Mouse (Mus musculus): ENCODE data around the gene Dock9.
"Not testable (repeated sequence)": the region's sequence is repeated elsewhere in the genome, so short reads cannot be mapped to it uniquely, and the experiment has no call there.

Dock9 gene

DNA sequence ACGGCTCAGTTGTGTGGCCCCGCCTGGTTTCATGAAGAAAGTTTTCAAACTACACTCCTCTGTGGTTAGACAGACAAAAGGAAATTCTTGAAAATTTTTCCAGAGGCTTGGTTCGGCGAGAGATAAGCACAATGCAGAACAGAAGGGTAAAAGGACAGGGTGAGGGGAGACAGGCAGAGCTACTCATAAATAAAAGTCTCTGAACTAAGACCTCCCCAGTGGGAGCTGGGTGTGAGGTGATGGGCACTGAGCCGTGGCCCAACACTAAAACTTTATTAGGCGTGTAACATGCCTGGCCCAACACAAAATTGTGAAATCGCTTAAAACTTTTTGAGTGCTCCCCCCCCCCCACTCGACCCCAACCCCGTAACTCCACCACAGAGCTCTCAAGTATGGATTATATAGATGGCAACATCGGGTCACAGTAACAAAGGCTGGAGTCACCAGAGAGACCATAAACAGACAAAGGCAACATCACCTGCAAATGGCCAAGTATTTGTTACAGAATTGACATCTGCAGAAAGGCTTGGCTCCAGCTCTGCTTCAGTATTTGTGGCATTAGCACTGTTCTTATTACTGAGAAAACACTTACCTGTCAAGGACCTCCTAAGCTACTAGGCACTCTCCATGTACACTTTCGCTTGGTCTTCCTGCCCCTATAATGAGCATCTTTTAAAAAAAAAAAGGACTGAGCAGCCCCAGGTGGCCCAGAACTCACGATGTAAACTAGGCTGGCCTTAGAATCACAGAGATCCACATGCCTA lies 138.4 kb downstream of the Dock9 start:
- no peak for DNase-seq

DNA sequence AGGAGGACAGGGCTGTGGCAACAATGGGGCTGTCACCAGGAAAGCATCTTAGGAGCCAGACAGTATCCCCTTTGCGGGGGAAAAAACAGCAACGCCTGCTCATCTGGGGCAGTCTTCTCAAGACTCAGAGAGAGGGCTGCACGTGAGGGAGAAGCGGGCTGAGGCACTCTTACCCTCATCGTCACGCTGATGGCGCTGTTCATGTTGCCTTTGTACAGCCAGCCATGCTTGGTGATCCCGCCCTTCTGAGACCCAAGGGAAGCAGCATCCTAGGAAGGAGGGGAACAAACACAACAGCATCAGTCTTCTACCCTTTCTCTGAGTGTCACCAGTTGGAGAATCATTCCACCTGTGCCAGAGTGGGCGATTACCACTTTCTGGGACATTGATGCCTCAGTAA lies 139.1 kb downstream of the Dock9 start:
- no peak for DNase-seq

DNA sequence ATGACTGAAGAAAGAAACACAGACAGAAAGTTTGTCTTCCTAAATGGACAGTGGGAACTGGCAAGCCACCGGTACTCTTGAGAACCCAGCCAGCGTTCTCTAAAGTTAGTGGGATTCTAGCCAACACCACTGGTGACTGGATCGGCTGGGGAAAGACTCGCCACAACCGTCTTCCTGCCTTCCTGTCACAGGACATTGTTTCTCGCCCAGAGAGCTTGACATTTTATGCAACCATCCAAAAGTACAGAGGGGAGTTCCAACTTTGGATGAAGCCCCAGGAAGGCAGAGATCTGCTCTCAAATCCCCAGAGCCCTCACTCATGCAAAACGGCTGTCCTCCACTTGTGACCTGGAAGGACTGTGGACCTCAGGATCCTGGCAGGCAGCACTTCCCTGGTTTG lies 140.0 kb downstream of the Dock9 start:
- no peak for DNase-seq

DNA sequence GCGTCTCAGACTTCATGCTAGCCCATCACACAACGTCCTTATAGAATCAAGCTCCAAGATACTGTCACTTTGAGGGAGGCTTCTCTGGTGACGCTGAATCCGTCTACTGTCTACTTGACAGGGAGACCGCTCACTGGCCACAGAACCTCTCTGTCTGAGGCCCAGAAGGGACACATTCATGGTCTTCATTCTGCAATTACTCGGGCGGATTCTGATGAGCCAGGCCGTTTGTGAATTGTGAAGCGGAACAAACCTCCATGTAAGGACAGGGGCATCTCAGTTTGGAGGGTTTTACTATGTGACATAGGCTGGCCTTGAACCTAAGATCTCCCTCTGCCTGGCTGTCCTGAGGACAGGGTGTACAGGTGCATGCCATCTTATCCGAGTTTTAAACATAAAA lies 140.7 kb downstream of the Dock9 start:
- DNase-seq, result no peak

DNA sequence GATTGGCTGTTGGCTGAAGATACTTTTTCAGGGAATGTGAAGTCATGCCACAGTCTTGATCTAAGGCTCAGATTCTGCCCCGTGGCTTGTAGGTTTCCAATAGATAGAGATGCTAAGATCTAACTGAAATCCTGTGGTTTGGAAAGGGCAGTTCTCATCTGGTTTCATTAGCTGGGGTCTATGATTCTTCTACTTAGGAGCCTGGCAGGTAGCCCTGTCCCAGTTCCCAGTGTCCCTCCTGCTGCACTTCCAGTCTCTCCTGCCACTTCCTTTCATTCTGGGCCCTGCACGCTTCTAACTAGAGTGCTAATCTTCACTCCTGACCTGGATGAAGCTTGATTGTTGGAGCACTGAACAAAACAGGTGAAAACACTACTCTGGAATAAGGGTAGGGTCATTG lies 142.7 kb downstream of the Dock9 start:
- DNase-seq, result no peak

DNA sequence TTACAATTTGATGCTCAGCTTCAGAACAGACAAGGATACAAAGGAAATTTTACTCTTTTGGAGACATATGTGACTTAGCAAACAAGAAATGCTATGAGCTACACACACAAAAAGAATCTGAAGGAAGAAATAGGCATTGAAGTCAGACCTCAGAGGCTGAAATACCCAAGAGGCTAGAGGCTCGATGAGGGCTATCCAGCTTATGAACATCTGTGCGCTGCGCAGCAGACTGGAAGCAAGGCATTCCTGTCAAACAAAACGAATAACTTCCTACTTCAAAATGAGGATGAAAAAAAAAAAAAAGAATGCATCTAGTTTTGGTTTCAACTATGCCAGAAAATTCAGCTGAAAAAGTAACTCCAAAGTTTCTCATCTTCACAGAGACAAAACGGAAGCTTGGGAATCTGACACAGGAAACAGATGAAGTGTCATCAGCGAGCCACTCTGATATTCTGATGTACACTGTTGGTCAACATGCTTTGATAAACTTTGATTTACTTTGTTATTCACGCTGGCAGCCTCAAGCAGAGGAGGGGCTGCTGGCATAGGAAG lies 143.1 kb downstream of the Dock9 start:
- no peak for DNase-seq

DNA sequence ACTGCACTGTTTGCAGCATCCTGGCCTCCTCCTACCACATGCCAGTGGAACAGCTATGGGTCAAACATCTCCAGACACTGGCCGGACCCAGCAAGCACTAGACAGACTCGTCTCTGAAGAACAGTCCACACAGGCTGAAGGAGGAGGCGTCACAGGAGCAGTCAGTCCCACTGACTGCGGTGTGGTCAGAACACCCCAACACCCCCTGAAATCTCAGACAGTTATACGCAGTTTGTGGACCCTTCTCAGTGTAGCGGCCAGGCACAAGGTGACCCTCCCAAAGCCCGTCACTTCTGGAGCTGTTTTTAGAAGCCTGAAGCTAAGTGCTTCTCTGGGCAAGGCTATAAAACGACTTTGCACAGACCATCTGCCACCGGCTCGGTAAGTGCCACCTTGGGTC lies 143.9 kb downstream of the Dock9 start:
- no peak for DNase-seq

DNA sequence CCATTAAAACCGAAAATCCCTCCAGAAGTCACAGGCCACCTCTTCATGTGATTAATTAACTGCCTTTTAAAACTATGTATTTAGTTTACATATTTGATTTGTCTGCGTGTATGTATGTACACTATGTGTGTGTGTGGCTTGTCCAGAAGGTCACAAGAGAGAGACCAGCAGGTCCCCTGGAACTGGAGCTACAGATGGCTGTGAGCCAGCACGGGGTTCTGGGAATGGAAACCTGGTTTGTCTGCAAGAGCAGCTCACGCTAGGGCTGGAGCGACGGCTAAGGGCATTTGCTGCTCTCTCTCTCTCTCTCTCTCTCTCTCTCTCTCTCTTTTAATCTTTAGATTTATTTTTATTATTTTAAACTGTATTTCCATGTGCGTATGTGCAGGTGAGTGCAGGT lies 144.4 kb downstream of the Dock9 start:
- no peak for DNase-seq

DNA sequence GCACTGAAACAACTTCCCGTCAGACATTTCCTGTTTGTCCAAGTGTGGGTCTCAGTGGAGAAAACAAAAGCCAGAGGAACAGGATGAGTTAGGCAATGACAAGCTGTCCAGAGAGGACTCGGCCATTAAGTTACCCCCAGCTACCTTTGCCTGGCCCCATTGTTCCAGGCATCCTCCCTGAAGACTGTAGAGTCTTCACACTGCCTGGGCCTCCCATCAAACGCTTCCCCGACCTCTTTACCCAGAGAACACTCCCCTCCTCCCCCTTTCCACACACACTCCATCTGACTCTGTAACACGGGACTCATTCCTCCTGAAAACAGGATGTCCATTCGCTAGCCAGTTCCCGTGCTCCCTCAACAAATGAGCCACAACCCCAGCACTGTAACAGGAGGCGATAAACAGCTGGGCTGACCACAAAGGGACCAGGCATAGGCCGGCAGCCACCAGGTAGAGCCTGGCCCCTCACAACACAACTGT lies 149.0 kb downstream of the Dock9 start:
- no peak for DNase-seq

DNA sequence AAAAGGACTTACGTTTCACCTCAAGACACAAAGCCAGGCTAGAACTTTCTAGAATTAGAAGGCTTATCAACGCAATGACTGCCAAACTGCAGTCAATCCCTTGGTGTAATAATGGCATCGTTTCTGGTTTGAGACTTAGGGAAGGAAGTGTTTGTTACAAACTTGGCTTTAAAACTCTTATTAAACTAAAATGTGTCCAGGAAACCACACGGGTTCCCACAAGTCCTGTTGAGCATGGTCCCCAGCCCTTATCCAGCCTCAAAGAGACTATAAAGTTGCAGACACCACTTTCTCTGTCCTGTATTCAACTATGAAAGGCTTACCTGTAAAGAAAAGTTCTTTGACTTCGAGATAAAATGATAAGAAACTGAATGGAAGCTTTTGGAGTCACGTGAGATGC lies 149.9 kb downstream of the Dock9 start:
- DNase-seq, result no peak

DNA sequence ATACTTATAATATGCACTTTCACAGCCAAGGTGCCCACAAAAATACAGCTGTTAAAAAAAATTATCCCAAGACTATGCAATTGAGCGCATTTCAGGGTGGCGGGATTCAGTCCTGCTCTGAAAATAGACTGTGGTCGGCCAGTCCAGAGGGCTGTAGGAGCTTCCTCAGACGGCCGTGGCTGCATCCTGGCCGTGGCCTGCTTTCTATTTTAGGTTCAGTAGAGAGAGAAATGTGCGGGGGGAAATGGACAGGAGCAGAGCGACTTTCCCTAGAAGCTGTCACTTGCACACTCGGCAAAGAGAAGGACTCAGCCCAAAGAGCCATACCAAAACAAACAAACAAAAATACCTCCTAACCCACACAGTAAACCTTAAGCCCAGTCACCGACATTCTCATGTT lies 151.0 kb downstream of the Dock9 start:
- no peak for DNase-seq

DNA sequence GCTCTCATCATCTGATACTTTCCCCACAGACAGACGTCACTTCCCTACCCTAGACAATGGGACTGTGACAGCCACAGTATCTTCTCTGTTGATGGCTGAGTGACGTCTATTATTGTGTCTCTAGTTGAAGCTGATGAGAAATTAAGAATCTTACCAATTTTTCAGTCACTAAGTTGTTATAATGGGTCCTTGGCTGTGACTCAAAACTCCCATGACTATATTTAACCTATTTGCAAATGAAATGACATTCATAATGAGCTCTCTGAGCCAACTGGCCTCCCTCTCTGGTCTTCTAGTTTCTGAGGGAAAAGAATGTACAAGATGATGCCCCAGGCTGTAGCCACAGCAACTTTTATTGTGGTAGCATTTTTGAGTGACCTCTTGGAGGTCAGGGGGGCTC lies 153.3 kb downstream of the Dock9 start:
- DNase-seq, result no peak

DNA sequence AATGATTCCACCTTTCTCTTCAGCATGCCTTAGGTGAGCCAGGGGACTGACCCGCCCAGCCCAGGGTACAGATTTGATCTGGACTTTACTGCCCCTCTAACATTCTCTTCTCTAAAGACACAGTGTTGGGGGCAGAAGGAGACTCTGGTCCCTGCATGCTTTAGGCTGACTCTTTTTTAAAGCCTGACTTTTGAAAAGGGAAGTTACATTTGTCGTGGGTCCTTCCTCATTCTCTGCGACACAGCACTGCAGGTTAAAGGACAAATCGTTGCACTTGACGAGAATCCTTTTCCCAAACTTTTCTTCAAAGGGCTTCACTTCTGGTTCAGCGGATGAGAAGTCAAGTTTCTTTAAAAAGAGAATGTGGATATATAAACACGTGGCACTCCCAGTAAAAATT lies 156.4 kb downstream of the Dock9 start:
- DNase-seq, result no peak

DNA sequence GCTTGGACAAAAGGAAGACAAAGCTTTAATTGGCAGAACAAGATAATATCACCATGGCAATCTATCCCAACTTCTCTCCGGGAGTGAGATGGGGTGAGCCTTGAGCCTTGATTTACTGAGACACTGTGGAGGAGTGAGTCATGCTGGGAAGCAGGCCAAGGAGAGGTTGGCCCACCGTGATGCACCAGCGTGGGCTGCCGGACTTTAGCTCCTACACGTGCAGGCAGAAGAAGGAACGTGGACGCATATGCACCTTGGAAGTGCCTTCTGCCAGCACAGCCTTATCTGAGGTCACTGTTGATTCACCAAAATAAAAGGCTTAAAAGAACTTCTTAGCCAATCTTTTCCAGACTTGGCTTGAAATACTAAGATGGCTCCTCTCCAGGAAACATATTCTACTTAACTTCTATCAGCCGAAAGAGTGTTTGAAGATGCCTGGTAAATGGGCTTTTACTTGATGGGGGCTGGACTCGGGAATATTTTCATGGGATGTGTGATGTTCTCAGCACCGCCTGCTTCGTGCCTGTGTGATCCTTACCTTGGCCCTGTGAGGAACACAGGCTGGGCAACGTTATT lies 160.6 kb downstream of the Dock9 start:
- DNase-seq, result no peak

DNA sequence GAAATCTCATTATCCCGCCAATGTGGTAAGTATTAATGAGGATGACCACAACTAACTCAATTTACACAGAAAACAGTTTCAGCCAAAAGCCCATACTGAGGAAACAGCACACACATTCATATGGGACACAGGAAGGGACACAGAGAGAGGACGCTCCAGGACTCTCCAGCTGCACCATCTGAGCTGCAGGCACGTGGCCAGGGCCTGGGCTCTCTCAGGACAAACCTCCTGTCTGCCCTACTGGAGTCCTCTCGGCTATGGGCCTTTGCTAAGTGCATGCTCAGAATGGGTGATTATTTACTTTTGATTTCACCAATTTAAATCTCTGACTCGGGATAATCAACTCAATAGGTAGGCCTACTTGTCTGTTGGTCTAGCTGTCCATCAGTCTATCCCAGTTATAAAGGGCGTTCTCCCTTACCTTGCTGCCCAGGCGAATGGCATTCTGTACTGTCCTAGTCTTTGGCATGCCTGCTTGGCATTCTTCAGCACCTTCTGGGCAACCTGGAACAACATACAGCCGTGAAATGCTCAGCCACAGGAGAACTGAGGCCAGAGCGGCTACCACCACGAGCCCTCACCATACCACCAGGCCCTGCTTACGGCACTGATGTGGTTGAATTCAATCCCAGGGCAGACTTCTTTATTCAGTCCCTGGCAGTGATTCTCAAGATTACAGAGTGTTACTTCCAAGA lies 162.8 kb downstream of the Dock9 start:
- no peak for DNase-seq

DNA sequence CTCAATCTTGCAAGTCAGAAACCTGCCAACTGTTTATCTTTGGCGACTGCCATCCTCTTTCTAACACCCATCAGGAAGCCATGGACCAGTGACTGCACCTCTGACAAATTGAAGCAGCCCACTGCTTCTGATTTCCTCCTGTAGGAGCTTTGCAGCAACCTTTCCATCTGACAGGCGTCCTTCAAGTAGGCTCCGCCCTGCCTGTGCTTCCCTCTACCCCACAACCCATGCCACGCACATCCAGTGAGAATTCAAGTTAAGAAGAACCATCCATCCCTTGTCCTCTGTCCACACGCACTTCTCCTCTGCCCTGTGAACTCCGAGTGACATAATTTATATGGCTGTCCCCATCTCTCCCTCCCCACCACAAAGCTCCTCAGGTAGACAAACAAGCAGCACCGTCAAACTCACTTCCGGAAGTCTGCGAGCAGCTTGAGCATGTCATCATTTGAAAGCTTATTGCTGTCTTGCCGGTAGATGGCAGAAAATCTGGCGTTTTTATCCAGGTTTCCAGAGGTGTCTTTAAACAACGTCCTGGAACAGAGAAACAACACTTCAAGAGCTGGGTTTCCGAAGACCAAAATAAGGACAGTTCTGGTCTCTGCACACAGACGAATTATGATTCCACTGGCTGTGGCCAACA lies 163.4 kb downstream of the Dock9 start:
- DNase-seq, result no peak

DNA sequence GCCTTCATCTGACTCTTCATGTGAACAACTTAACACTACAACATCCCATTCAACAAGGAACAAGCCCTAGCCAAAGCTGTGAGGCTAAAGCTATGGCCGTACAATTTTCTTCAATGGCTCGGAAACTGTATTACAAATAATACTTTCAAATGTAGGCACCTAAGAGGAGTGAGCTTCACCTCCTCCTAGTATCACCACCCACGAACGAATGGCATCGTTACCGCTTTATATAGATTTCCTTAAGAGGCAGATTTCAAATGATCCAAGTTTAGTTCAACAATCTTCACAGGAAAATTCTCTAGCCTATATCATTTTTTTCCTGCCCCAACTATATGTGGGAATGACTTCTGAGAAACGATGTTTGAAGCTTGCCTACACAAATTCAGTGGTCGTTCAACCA lies 165.7 kb downstream of the Dock9 start:
- DNase-seq, result no peak

DNA sequence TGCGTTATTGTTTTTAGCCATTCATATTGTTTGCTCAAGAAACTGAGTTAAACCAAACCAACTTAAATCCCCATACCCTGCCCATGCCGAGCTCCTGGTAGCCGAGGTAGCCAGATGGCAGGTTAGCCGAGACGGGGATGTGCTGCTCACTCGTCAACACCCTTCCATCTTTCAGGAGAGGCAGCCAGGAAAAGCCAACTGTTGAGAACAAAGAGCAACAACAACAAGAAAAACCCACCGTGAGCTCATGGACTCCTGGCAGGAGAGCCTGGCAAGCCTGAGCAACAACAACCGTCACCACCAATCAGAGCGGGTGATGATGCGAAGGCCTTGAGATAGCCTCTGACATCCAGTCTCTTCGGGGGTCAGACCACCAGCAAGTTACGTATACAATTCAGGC lies 170.9 kb downstream of the Dock9 start:
- DNase-seq, result no peak

DNA sequence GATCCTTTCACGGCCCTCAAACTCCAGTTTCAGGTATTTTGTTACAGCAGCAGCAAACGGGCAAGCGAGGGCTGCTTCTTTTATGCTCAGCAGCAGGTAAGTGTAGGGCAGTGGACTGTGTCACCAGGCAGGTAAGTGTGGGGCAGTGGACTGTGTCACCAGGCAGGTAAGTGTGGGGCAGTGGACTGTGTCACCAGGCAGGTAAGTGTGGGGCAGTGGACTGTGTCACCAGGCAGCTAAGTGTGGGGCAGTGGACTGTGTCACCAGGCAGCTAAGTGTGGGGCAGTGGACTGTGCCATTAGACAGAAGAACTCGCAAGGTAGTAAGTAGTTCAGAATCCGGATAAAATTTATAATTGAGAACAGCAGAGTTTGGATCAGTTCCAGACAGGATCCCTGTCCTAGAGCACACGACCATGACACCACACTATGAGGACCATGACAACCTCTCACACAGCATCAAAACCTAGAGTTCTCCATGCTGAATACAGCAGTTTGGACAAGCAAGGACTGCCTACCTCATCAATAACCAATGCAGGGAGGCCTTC lies 173.6 kb downstream of the Dock9 start:
- DNase-seq, result not testable (repeated sequence)

DNA sequence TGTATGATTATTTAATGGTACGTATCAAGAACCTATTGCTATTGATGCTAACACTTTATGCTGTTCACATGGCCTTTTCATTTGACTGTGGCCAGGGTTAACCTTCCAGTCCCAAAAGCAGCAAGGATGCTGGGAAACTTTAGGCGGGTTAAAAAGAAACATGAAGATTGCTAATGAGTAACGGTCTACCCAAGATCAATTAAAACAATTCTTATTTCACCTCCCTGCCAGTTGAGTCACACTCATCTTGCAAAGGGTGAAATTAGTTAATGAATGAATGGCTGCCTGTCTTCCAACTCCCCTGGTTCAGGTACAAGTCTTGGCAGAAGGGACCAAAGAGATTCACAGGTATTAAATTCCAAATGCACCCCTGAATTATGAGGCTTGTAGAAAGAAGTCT lies 175.8 kb downstream of the Dock9 start:
- no peak for DNase-seq

DNA sequence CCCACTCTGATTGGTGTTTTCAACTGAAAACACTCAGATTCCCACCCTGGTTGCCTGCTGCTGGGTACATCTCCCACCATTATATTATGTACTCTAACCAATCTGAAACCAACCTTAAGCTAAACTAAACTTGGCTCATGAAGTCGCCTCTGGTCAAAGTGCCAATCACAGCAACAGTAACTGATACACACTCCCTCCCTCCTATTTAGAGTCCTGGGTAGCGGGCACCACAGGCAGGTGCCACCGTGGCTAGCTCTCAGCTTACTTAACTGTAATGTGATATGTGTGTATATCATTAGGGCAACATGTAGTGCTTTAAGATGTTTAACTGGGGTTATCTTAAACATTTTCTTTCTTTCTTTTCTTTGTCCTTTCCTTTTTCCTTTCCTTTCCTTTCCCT lies 177.1 kb downstream of the Dock9 start:
- DNase-seq, result no peak

DNA sequence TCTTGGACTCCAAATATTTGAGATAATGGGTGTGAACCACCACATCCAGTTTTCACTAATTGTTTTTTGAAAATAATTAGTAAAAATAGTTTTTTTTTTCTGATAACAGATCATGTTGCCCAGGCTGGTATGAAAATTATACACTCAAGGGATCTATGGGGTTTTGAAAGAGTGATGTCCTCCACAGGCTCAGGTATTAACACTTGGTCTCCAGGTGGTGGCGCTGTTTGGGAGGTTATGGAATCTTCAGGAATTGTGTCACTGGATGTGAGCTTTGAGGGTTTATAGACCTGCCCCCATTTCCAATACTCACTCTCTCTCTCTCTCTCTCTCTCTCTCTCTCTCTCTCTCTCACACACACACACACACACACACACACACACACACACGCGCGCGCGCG lies 177.5 kb downstream of the Dock9 start:
- DNase-seq, result no peak

Measured in thymus, postnatal 36 days (tissue).